Mouse (Mus musculus) left cerebral cortex, postnatal 36 days (tissue): ENCODE measurements around the gene Aak1. TPM values are rescaled to one million over a fixed set of nuclear protein-coding genes. Genes with fewer than 3 reads are reported as not detected.
"Not testable (repeated sequence)": the region's sequence is repeated elsewhere in the genome, so short reads cannot be mapped to it uniquely, and the experiment has no call there.

Experiments
- DNase-seq, 2 experiments: peaks; one replicate each; pipeline ENCODE4 v3.0.0; 2021 to 2022; ENCODE audit warnings: low spot score in 2 of 2, mixed read lengths in 1 of 2
- intact Hi-C: fragments of 180-260 bp; cut with DNase I; formaldehyde crosslinking; loops from one replicate; pipeline ENCODE4 v1.15.1; 2025
- total RNA-seq, 2 experiments: library from RNA; stranded (reverse); gene quantifications; 2 replicates each; pipeline ENCODE4 v1.2.3; 2021

The Aak1 gene
- total RNA-seq, 2 experiments from 2014 or later: 399 to 437 TPM

GRCm38 (mm10) chr6:86832802-86833502, 16.4 kb upstream of the Aak1 start:
- intact Hi-C loops: no loop called here
- no peak for DNase-seq

- intact Hi-C loops: no loop called here
- DNase-seq: no peak
Measured at GRCm38 (mm10) chr6:86839089-86839488, 10.2 kb upstream of the Aak1 start.

- no peak for DNase-seq
- intact Hi-C loops: no loop called here
Measured at GRCm38 (mm10) chr6:86841949-86842348, 7.4 kb upstream of the Aak1 start.

DNA sequence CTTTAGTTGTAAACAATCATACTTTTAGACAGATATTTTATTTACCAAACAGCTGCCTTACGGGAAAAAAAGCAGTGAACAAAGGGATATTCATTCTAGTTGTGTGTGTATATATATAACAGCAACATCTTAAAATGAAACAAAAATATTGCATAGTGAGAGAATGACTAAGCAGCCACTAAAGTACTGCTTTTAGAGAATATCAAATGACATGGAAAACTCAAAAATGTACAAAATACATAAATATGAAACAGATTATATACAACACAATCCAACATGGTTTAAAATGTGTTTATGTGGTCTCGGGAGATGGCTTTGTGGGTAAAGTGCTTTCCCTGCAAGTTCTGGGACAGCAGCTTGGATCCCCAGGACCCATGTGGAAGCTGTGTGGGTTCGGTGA, 5.7 kb upstream of the Aak1 start:
- no peak for DNase-seq
- intact Hi-C loops: no loop called here

GRCm38 (mm10) chr6:86846467-86846866, 2.9 kb upstream of the Aak1 start:
- no peak for DNase-seq
- intact Hi-C loops: no loop called here

DNA sequence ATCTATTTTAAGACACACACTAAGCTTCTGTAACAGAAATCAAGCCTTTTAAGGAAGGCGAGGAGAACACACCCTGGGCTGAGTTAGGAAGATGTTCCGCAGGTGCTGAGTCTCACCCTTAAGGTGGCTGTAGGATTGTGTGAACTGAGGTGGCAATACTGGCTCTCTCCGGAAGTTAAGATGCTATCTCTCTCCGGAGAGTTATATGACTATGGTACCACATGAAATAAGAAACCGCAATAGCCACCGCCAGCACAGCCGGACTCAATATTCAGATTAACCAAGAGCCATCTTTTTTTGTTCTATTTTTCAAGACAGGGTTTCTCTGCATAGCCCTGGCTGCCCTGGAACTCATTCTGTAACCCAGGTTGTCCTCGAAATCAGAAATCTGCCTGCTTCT, 1.5 kb upstream of the Aak1 start:
- intact Hi-C loops: loop anchor here (2.0 kb wide), 1 partner anchor 71 kb away; no protein-coding TSS in a partner anchor
- DNase-seq: no peak

DNA sequence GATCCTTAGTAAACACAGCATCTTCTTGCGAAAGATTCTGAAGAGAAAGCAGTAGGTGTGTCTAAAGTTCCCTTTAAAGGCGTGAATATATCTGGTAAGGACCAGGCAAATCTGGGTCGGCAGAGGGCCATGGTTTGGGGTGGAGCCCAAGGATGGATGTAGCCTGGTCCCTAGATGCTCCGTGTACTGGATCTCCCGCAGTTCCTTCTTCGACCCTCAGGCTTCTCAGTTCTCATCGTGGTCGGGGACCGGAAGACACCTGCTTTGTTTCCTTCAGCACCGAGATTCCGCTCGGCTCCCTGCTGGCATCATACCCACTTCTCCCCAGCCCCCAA, 770 bp upstream of the Aak1 start:
- no peak for DNase-seq
- intact Hi-C loops: loop anchor here (2.0 kb wide), 1 partner anchor 70 kb away; no protein-coding TSS in a partner anchor

GRCm38 (mm10) chr6:86849692-86850445, 552 bp downstream of the Aak1 start:
- no peak for DNase-seq
- intact Hi-C loops: loop anchor here (2.0 kb wide), 1 partner anchor 69 kb away; no protein-coding TSS in a partner anchor

DNA sequence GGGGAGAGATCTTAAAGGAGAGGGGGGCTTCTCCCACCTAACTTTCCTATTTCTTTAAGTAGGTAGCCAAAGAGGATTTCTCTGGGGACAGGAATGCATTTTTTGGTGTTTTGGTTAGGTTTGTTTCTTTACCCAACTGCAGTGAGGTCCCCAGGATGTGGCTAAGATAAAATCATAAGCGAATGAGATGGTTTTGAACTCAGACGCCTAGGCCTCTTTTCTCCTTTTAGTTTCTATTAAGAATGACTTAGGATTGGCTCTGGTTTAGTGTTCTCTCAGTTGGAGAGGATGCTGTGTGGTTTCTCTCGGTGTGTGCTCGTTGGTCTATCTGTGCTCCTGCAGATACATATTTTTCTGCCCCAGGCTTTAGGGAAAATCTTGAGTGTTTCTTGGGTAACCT, 1.3 kb downstream of the Aak1 start:
- intact Hi-C loops: no loop called here
- no peak for DNase-seq

GRCm38 (mm10) chr6:86851561-86851960, 2.2 kb downstream of the Aak1 start:
- intact Hi-C loops: no loop called here
- no peak for DNase-seq

DNA sequence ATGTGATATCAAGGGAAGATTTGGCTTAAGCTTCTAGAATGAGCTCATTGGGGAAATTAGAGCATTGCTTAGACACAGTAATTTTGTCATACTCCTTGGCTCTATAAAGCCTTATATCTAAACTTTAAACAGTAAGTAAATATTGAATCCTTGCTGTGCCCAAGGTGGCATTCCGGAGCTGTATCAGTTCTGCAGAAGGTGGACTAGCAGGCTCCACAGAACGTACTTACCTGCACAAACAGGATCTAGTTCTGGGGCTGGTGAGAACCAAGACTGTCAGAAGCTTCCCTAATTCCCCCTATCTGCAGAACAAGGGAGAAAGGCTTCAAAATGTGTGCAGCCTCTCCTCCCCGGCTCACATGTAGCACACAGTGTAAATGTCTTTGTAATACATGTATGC, 4.6 kb downstream of the Aak1 start:
- DNase-seq: no peak
- intact Hi-C loops: no loop called here

DNA sequence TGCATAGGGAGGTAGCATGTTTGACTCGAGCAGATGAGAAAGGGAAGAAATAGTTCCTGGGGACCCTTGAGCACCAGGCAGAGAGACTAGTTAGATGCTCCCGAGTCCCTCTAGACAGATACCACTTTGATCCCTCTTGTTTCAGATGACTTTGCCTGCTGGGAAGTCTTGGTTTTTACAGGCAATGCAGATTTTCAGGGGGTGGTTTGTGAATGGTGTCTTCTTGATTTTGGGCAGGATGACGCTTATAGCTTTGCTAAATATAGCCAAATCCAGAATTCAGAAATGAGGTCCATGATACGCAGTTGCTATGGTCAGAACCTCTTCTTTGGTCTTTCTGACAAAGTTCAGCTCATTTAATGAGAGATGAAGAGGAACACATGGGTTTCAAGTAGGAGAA, 5.6 kb downstream of the Aak1 start:
- DNase-seq: no peak
- intact Hi-C loops: no loop called here

DNA sequence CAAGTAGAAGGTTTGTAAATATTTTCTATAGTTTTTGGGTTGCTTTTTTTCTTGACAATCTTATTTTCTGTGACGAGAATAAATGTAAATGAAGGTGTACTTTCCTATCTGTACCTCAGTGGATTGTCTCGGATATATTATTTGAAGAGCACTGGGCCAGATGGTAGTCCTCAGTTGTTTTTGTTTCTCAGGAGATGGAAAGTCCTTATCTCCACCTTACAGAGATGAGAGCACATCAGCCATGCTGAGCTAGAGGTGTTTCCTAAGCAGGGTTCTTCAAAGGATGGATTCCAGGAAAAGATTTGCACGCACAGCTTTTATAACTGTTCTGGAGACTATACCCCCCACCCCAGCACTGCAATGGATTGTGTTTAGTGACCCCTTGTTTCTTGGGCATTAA, 9.3 kb downstream of the Aak1 start:
- DNase-seq: no peak
- intact Hi-C loops: no loop called here

DNA sequence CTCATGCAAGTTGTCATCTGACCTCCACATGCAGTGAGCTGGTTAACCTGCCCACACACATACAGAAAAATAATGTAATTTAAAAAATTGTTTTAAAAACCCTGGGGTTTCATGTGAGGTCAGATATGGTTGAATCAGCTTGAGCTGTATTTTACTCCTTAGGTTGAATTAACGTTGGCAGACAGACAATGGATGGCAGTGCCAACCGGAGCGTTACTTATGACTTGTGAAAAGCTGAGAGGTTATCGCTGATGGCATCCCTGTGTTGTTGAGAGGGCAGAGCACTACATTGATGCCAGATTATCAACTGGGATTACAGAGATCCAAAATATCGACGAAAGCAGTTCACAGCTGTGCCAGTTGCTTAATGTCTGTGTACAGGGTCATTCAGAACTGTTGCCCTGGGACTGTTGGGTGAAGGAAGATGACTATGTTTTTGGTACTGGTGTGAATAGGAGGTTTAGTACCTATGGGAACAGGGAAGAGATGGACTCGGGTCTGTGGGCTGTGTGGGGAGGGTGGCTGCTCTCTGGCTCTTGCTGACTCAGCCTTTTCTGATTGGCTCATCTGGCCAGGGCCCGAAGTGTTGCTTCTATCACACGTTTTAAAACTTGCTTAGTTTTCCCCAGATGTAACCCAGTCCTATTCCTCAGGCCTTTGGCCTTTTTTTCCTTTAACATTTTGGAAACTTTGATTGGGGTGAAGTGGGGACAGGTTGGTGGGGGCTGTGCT, 11.6 kb downstream of the Aak1 start:
- DNase-seq: no peak
- intact Hi-C loops: no loop called here

- no peak for DNase-seq
- intact Hi-C loops: no loop called here
Measured at GRCm38 (mm10) chr6:86864358-86864757, 15.0 kb downstream of the Aak1 start.

DNA sequence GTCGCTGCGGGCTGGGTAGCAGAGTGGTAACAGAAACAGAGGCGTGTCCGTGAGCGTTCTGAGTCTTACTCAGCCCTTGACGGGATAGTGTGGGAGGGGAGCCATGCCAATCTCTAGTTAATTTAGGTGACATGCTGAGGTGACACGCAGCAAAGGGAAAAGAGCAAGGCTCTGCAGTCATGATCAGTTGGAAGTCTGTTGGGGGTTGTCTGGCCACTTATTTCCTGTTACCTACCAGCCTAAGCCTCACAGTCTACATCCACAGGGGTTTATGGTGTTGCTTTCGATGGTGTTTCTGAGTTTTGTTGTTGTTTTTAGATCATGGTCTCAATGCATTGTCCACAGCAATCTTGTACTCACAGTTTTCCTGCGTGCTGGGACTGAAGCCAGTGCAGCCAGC, 21.0 kb downstream of the Aak1 start:
- no peak for DNase-seq
- intact Hi-C loops: no loop called here

DNA sequence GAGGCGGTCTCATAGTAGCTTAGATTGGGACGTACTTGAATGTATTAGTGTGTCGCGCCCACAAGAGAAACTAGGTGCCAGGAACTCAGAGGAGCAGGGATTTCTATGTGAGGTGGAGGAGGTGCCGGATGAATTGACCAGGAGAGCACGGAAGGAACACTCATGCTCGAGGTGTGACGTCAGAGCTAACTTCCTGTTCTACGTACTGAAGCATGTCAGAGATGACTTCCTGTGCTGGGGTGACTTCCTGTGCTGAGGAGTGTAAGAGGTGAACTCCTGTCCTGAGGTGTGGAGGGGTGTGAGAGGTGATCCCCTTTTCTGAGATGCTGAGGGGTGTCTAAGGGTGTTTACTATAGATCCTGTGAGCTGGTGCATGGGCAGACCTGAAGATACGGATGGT, 22.5 kb downstream of the Aak1 start:
- intact Hi-C loops: no loop called here
- no peak for DNase-seq

GRCm38 (mm10) chr6:86874711-86875375, 25.5 kb downstream of the Aak1 start:
- DNase-seq: no peak
- intact Hi-C loops: no loop called here

GRCm38 (mm10) chr6:86876451-86876850, 27.1 kb downstream of the Aak1 start:
- DNase-seq: no peak
- intact Hi-C loops: no loop called here

DNA sequence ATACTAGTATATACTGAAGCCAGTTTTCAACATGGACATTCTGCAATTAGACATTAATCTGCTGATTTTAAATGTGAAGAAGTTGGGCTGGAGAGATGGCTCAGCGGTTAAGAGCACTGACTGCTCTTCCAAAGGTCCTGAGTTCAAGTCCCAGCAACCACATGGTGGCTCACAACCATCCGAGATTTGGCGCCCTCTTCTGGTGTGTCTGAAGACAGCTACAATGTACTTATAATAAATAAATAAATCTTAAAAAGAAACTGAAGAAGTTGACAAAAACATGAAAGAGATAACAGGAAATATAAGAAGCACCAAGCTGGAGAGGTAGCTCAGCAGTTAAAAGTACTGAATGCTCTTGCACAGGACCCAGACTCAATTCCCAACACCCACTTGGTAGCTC, 29.3 kb downstream of the Aak1 start:
- intact Hi-C loops, DNase-seq: not testable (repeated sequence)
